Mouse (Mus musculus): ENCODE data around the gene Vmn2r41.
"Not testable (repeated sequence)": the region's sequence is repeated elsewhere in the genome, so short reads cannot be mapped to it uniquely, and the experiment has no call there.

Vmn2r41 gene

GRCm38 (mm10) chr7:8161554-8161953 is at the start of gene Vmn2r41:
Gene Vmn2r41 (minus strand): TSS chr7:8161654.
- DNase-seq: not testable (repeated sequence)

GRCm38 (mm10) chr7:8200220-8200619 is 38.8 kb upstream of the Vmn2r41 start, which contains the start of gene Vmn2r42:
Gene Vmn2r42 (minus strand): TSS chr7:8200320.
- DNase-seq: not testable (repeated sequence)

- DNase-seq: not testable (repeated sequence)
These were observed 68.6 kb downstream of the Vmn2r41 start for GRCm38 (mm10) chr7:8092871-8093270.

All from cerebellum, adult 9-11 months (tissue).